Mouse (Mus musculus): ENCODE results near the gene Smbd1. TPM values are rescaled to one million over a fixed set of nuclear protein-coding genes. Genes with fewer than 3 reads are reported as not detected.

The Smbd1 gene
- polyA plus RNA-seq, 1 experiment, result not detected

DNA sequence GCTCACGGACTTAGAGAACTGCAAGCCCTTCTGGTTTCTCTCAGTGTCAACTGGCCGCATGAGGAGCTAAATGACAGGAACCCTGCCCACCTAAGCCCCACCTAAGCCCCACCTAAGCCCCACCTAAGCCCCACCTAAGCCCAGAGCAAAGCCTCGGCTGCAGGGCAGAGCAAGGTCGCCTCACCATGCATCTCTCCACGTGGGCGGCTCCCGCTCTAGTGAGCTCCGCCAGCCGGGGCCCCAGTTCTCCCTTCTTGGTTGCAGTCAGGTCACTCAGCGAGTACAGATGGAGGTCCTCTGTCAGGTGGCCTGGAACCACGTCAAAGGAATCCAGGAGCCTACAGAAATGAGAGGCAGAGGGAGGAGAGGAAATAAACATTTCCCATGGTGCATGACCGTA is 15.1 kb upstream of the Smbd1 start:
- Histone ChIP-seq H3K27ac (ENCODE audit: insufficient read depth, low read length) (no peak overlapping the region), H3K27me3 (ENCODE audit: control insufficient read depth, insufficient read depth, low read length, poor library complexity, severe bottlenecking) (no peaks in the 10 kb centered on the region), H3K36me3 (ENCODE audit: control insufficient read depth, insufficient read depth, low read length, poor library complexity, severe bottlenecking) (no peaks in the 10 kb centered on the region), H3K9ac (ENCODE audit: low read depth, poor library complexity, severe bottlenecking) (no peak overlapping the region), H3K4me3 (ENCODE audit: low read depth, low read length) (no peak overlapping the region), H3K4me1 (ENCODE audit: control insufficient read depth, insufficient read depth, low read length) (peaks cover 12% of the 10 kb centered on the region), H3K9me3 (replicated peaks; ENCODE audit: control insufficient read depth, insufficient read depth, low read length, poor library complexity, severe bottlenecking) (no peaks in the 10 kb centered on the region)
- TF ChIP-seq EP300 (IDR thresholded peaks at IDR 0.05; ENCODE audit: insufficient read depth, low read depth, low read length) (peak; percentile 40; the same call in 1 of the 2 replicates), POLR2A (IDR thresholded peaks at IDR 0.05; ENCODE audit: insufficient read depth, low read length) (no peak)

DNA sequence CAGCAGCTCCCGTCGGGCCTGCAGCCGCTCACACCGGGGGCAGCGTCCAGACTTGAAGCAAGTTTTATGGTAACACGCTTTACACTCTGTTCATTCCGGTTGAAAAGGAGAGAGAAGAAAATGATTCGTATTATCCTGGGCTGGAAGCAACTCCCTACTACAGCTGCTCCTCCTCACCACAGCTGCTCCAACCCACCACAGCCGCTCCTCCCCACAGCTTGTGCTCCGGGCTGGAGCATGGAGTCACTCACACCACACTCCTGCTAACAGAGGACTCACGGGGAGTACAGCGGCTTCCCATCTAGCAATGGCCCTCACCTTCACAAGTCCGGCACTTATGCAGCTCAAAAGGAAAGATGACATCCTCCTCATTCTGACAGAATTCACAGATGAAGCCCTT is 13.8 kb upstream of the Smbd1 start:
- Histone ChIP-seq H3K27me3 (ENCODE audit: control insufficient read depth, insufficient read depth, low read length, poor library complexity, severe bottlenecking) (no peaks in the 10 kb centered on the region), H3K4me3 (ENCODE audit: low read depth, low read length) (no peak overlapping the region), H3K36me3 (ENCODE audit: control insufficient read depth, insufficient read depth, low read length, poor library complexity, severe bottlenecking) (no peaks in the 10 kb centered on the region), H3K9me3 (replicated peaks; ENCODE audit: control insufficient read depth, insufficient read depth, low read length, poor library complexity, severe bottlenecking) (no peaks in the 10 kb centered on the region), H3K27ac (ENCODE audit: insufficient read depth, low read length) (no peak overlapping the region), H3K9ac (ENCODE audit: low read depth, poor library complexity, severe bottlenecking) (no peak overlapping the region), H3K4me1 (ENCODE audit: control insufficient read depth, insufficient read depth, low read length) (peaks cover 12% of the 10 kb centered on the region)
- TF ChIP-seq CTCF (IDR thresholded peaks at IDR 0.05; ENCODE audit: low read depth, low read length) (no peak), EP300 (IDR thresholded peaks at IDR 0.05; ENCODE audit: insufficient read depth, low read depth, low read length) (no peak), POLR2A (IDR thresholded peaks at IDR 0.05; ENCODE audit: insufficient read depth, low read length) (no peak)

DNA sequence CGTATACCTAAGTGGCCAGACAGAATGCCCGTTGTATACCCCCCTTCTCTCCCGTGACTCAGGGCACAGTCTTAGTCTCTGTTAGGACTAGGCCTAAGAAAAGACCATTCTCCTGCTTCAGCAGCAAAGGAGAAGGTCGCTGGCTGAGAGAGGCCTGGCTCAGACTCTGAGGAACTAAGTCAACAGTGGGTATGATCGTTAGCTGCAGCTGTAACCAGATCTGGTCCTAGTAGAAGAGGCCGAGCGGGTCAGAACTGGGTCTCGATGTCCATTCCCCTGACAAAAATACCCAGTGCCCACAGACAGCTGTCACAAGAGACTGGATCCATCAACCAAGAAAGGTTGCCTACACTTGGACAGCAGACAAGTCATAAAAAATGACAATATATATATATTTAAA is 13.2 kb upstream of the Smbd1 start:
- Histone ChIP-seq H3K4me1 (ENCODE audit: control insufficient read depth, insufficient read depth, low read length) (peaks cover 12% of the 10 kb centered on the region), H3K9me3 (replicated peaks; ENCODE audit: control insufficient read depth, insufficient read depth, low read length, poor library complexity, severe bottlenecking) (no peaks in the 10 kb centered on the region), H3K4me3 (ENCODE audit: low read depth, low read length) (no peak overlapping the region), H3K27ac (ENCODE audit: insufficient read depth, low read length) (peak overlapping the region; percentile 18; the same call in 1 of the 2 replicates), H3K27me3 (ENCODE audit: control insufficient read depth, insufficient read depth, low read length, poor library complexity, severe bottlenecking) (no peaks in the 10 kb centered on the region), H3K9ac (ENCODE audit: low read depth, poor library complexity, severe bottlenecking) (no peak overlapping the region), H3K36me3 (ENCODE audit: control insufficient read depth, insufficient read depth, low read length, poor library complexity, severe bottlenecking) (no peaks in the 10 kb centered on the region)
- no peak for TF ChIP-seq CTCF (IDR thresholded peaks at IDR 0.05; ENCODE audit: low read depth, low read length)
- no peak for TF ChIP-seq POLR2A (IDR thresholded peaks at IDR 0.05; ENCODE audit: insufficient read depth, low read length)
- no peak for TF ChIP-seq EP300 (IDR thresholded peaks at IDR 0.05; ENCODE audit: insufficient read depth, low read depth, low read length)

DNA sequence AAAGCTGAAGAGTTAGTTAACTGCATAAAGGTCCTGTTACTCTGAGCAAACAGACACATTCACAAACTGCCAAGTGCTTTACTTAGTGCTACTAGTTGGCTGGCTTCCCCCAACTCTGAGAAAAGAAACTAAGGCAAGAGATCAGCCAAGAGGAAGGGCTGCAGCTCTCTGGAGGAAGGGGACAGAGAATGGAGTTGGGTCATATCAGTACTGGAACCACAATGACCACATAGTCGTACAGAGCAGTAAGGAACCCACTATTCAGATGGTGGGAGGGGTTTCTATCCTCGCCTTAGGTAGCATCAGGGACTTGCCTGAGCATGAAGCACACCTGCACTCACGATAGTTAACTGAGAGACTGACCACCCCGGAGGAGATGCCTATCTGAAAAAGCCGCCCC is 12.6 kb upstream of the Smbd1 start:
- H3K9me3 ChIP-seq (replicated peaks; ENCODE audit: control insufficient read depth, insufficient read depth, low read length, poor library complexity, severe bottlenecking), result no peaks in the 10 kb centered on the region
- peak overlapping the region; percentile 18; the same call in 1 of the 2 replicates for H3K27ac ChIP-seq (ENCODE audit: insufficient read depth, low read length)
- no peaks in the 10 kb centered on the region for H3K36me3 ChIP-seq (ENCODE audit: control insufficient read depth, insufficient read depth, low read length, poor library complexity, severe bottlenecking)
- no peak for TF ChIP-seq EP300 (IDR thresholded peaks at IDR 0.05; ENCODE audit: insufficient read depth, low read depth, low read length)
- TF ChIP-seq CTCF (IDR thresholded peaks at IDR 0.05; ENCODE audit: low read depth, low read length), result no peak
- no peak for TF ChIP-seq POLR2A (IDR thresholded peaks at IDR 0.05; ENCODE audit: insufficient read depth, low read length)
- H3K4me1 ChIP-seq (ENCODE audit: control insufficient read depth, insufficient read depth, low read length), result peaks cover 12% of the 10 kb centered on the region
- no peak overlapping the region for H3K4me3 ChIP-seq (ENCODE audit: low read depth, low read length)
- H3K9ac ChIP-seq (ENCODE audit: low read depth, poor library complexity, severe bottlenecking), result no peak overlapping the region
- no peaks in the 10 kb centered on the region for H3K27me3 ChIP-seq (ENCODE audit: control insufficient read depth, insufficient read depth, low read length, poor library complexity, severe bottlenecking)

DNA sequence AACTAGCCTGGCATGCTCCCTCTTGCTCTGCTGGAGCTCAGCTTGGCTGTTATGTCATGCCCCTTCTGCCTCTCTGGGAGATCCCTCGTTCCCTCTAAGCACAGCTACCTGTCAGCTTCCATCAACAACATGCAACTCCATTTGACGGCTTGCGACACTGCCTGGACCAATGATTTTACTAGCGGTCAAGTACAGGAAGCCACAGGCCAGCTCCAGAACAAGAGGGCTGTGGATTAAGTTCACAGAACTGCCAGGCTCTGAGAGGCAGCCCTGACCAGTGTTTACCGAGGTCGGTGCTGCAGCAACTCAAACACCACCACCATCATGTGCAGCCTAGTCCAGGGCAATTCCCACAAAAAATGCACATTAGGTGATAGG is 12.2 kb upstream of the Smbd1 start:
- Histone ChIP-seq H3K9ac (ENCODE audit: low read depth, poor library complexity, severe bottlenecking) (no peak overlapping the region), H3K9me3 (replicated peaks; ENCODE audit: control insufficient read depth, insufficient read depth, low read length, poor library complexity, severe bottlenecking) (no peaks in the 10 kb centered on the region), H3K27me3 (ENCODE audit: control insufficient read depth, insufficient read depth, low read length, poor library complexity, severe bottlenecking) (no peaks in the 10 kb centered on the region), H3K4me1 (ENCODE audit: control insufficient read depth, insufficient read depth, low read length) (peaks cover 12% of the 10 kb centered on the region), H3K36me3 (ENCODE audit: control insufficient read depth, insufficient read depth, low read length, poor library complexity, severe bottlenecking) (no peaks in the 10 kb centered on the region), H3K4me3 (ENCODE audit: low read depth, low read length) (no peak overlapping the region), H3K27ac (ENCODE audit: insufficient read depth, low read length) (no peak overlapping the region)
- TF ChIP-seq EP300 (IDR thresholded peaks at IDR 0.05; ENCODE audit: insufficient read depth, low read depth, low read length) (no peak), CTCF (IDR thresholded peaks at IDR 0.05; ENCODE audit: low read depth, low read length) (no peak), POLR2A (IDR thresholded peaks at IDR 0.05; ENCODE audit: insufficient read depth, low read length) (no peak)

DNA sequence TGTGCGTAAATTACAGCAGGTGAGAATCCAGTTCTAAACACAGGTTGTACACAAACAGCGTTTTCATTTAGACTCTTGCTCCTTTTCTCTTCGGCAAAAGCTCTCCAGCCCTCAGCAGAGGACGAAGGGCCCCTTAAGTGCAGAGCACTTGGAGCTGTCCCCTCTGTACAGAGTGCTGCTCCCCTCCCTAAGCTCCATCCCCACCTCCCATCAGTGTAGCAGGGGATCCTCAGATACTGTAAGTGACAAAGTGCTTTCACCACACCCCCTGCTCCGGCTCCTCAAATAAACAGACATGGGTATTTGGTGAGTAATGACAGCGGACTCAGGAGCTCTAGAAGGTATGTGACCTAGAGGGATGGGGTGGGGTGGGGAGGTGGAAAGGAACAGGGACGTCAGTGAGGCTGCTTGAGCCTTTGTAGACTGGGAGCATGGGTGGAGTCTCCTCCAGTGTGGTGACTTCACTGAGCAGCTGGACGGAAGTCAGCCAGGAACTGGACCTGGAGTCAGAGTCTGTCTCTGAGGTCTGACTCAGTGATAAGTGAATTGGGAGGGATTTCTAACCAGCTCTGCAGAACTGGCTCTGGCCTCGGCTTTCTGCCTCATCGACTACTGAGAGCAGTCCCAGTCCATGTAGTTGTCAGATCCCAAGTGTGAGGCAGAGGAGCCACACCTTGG is 11.6 kb upstream of the Smbd1 start:
- no peak overlapping the region for H3K27ac ChIP-seq (ENCODE audit: insufficient read depth, low read length)
- H3K4me3 ChIP-seq (ENCODE audit: low read depth, low read length), result no peak overlapping the region
- H3K27me3 ChIP-seq (ENCODE audit: control insufficient read depth, insufficient read depth, low read length, poor library complexity, severe bottlenecking), result no peaks in the 10 kb centered on the region
- H3K9me3 ChIP-seq (replicated peaks; ENCODE audit: control insufficient read depth, insufficient read depth, low read length, poor library complexity, severe bottlenecking), result no peaks in the 10 kb centered on the region
- no peak overlapping the region for H3K9ac ChIP-seq (ENCODE audit: low read depth, poor library complexity, severe bottlenecking)
- H3K4me1 ChIP-seq (ENCODE audit: control insufficient read depth, insufficient read depth, low read length), result peaks cover 12% of the 10 kb centered on the region
- no peak for TF ChIP-seq EP300 (IDR thresholded peaks at IDR 0.05; ENCODE audit: insufficient read depth, low read depth, low read length)
- no peak for TF ChIP-seq CTCF (IDR thresholded peaks at IDR 0.05; ENCODE audit: low read depth, low read length)
- TF ChIP-seq POLR2A (IDR thresholded peaks at IDR 0.05; ENCODE audit: insufficient read depth, low read length), result no peak
- H3K36me3 ChIP-seq (ENCODE audit: control insufficient read depth, insufficient read depth, low read length, poor library complexity, severe bottlenecking), result no peaks in the 10 kb centered on the region

All from ES-Bruce4 (cell line).